Mouse (Mus musculus): ENCODE data around the gene H2-Q7. TPM values are rescaled to one million over a fixed set of nuclear protein-coding genes. Genes with fewer than 3 reads are reported as not detected.
"Not testable (repeated sequence)": the region's sequence is repeated elsewhere in the genome, so short reads cannot be mapped to it uniquely, and the experiment has no call there.

Gene H2-Q7
- polyA plus RNA-seq, 1 experiment from 2014 or later = 2.4 TPM

DNA sequence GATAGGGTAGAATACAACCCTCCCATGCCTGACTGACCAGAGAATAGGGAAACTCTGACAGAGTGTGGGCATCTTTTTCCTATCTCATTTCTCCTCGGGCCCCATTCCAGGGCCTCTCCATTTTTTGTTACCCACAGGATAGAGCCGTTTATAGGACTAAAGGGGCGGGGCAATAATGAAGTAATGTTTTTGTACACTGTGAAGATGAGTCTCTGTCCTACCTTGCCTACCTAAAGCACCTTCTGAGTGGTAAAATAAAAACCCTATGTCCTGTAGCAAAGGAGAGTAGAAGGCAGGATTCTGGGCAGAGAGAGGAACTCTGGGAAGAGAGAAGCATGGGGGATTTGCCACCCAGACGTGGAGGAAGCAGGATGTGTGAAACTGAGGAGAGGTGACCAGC is 19.4 kb upstream of the H2-Q7 start:
- H3K4me3 ChIP-seq (ENCODE audit: low read depth, low read length); H3K27me3 ChIP-seq (replicated peaks; ENCODE audit: control insufficient read depth, insufficient read depth, low read length); DNase-seq (ENCODE audit: low spot score); H3K9me3 ChIP-seq (ENCODE audit: control insufficient read depth, low read length); ATAC-seq (ENCODE audit: low read depth); H3K9ac ChIP-seq (ENCODE audit: low read depth, low read length); H3K36me3 ChIP-seq (ENCODE audit: control insufficient read depth, insufficient read depth, low read length); H3K27ac ChIP-seq (replicated peaks; ENCODE audit: low read depth, low read length); H3K4me2 ChIP-seq (ENCODE audit: low read depth, low read length); H3K4me1 ChIP-seq (ENCODE audit: control insufficient read depth, insufficient read depth, low read length): not testable (repeated sequence)
- WGBS = 59% methylated on average over 4 of the region's 4 CpGs

DNA sequence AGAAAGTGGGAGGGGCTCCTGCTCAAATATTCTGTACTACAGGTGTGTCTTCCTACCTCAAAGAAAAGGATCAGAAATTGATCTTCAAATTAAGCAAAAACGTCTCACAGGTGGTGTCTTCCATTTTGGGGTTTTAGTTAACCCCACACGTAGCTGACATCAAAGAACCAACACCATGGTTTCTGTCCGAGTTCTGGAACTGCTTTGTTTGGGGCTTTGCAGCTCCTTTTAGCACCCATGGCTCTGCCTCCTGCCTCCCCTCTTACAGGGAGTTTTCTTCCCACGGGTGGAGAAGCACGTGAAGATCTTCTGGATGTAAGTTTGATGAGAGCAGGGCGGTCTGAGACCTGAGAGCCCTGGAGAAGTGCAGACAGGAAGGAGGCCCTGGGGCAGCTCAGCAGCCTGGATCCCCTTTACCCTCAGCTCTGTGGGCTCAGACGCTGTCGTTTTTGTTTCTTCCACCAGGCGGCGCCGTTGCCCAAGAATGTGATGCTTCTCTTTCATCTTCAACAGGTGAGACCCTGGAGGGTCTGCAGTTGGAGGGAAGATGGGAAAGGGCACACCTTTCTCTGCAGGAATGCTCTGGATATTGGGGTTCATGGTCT is 18.6 kb upstream of the H2-Q7 start:
- DNase-seq (ENCODE audit: low spot score); H3K4me3 ChIP-seq (ENCODE audit: low read depth, low read length); H3K36me3 ChIP-seq (ENCODE audit: control insufficient read depth, insufficient read depth, low read length); H3K4me2 ChIP-seq (ENCODE audit: low read depth, low read length); H3K9ac ChIP-seq (ENCODE audit: low read depth, low read length); H3K4me1 ChIP-seq (ENCODE audit: control insufficient read depth, insufficient read depth, low read length); H3K27ac ChIP-seq (replicated peaks; ENCODE audit: low read depth, low read length); H3K9me3 ChIP-seq (ENCODE audit: control insufficient read depth, low read length); ATAC-seq (ENCODE audit: low read depth): not testable (repeated sequence)
- 14% methylated on average over 11 of the region's 11 CpGs for WGBS
- H3K27me3 ChIP-seq (replicated peaks; ENCODE audit: control insufficient read depth, insufficient read depth, low read length) = peaks cover 16% of the 10 kb centered on the region

DNA sequence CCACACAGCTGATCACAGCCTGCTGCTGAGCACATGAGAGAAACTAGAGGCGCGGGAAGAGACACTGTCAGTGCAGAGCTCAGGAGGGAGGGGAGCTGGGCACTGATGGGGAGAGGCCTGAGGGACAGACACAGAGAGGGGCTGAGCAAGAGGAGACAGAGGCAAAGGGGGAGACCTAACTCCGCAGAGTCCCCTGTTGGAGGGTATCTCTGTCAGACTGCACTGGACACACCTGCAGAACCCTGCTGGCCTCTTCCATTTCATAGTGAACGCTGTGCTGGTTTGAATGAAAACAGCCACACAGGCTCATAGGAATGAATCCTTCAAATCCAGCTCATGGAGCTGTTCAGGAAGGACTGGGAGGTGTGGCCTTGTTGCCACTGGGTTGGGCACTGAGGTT is 17.6 kb upstream of the H2-Q7 start:
- H3K27me3 ChIP-seq (replicated peaks; ENCODE audit: control insufficient read depth, insufficient read depth, low read length) = peaks cover 26% of the 10 kb centered on the region
- H3K4me3 ChIP-seq (ENCODE audit: low read depth, low read length); ATAC-seq (ENCODE audit: low read depth); H3K9ac ChIP-seq (ENCODE audit: low read depth, low read length); H3K4me2 ChIP-seq (ENCODE audit: low read depth, low read length); H3K36me3 ChIP-seq (ENCODE audit: control insufficient read depth, insufficient read depth, low read length); DNase-seq (ENCODE audit: low spot score); H3K9me3 ChIP-seq (ENCODE audit: control insufficient read depth, low read length); H3K27ac ChIP-seq (replicated peaks; ENCODE audit: low read depth, low read length); H3K4me1 ChIP-seq (ENCODE audit: control insufficient read depth, insufficient read depth, low read length): not testable (repeated sequence)
- 85% methylated on average over 4 of the region's 4 CpGs for WGBS

DNA sequence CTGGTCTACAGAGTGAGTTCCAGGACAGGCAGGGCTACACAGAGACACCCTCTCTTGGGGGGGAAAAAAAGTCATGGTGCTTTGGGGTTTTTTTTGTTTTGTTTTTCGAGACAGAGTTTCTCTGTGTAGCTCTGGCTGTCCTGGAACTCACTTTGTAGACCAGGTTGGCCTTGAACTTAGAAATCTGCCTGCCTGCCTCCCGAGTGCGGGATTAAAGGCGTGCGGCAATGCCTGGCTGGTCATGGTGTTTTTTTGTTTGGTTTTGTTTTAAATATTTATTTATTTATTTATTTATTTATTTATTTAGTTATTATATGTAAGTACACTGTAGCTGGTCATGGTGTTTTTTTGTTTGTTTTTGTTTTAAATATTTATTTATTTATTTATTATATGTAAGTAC is 16.6 kb upstream of the H2-Q7 start:
- ATAC-seq (ENCODE audit: low read depth); H3K4me3 ChIP-seq (ENCODE audit: low read depth, low read length); H3K27ac ChIP-seq (replicated peaks; ENCODE audit: low read depth, low read length); H3K4me2 ChIP-seq (ENCODE audit: low read depth, low read length); H3K9me3 ChIP-seq (ENCODE audit: control insufficient read depth, low read length); H3K4me1 ChIP-seq (ENCODE audit: control insufficient read depth, insufficient read depth, low read length); H3K36me3 ChIP-seq (ENCODE audit: control insufficient read depth, insufficient read depth, low read length); DNase-seq (ENCODE audit: low spot score); H3K9ac ChIP-seq (ENCODE audit: low read depth, low read length): not testable (repeated sequence)
- H3K27me3 ChIP-seq (replicated peaks; ENCODE audit: control insufficient read depth, insufficient read depth, low read length) = peaks cover 28% of the 10 kb centered on the region
- 87% methylated on average over 5 of the region's 5 CpGs for WGBS

DNA sequence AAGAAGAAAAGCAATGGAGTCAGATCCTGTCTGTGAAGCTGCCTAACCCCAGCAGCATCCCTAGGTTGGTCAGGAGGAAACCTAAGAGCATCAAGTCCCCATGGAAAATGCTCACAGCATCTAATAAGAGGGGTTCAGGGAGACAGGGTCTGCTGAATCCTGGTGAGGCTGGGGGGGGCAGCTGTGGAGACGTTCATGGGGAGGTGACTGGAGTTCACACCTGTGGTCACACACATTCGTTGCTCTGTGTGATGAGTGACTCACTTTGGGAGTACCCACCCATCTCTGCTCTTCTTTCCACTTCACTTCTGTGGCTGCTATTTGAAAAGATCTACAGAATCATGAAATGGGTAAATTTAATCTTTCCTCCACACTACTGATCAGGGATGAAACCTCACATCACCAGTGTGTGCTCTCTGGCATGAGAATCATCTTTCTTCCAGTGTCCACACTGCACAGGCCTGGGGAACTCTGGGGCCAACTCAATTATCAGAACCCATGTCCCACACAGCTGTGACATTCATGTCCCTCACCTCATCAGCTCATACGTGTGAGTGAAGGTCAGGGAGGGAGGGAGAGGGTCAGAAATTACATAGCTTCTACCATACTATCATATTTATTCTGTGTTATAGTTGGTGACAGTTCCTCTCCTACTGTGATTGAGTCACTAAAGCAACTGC is 15.7 kb upstream of the H2-Q7 start:
- 70% methylated on average over 3 of the region's 3 CpGs for WGBS
- not testable (repeated sequence) for H3K9ac ChIP-seq (ENCODE audit: low read depth, low read length)
- H3K27me3 ChIP-seq (replicated peaks; ENCODE audit: control insufficient read depth, insufficient read depth, low read length) = peaks cover 28% of the 10 kb centered on the region

DNA sequence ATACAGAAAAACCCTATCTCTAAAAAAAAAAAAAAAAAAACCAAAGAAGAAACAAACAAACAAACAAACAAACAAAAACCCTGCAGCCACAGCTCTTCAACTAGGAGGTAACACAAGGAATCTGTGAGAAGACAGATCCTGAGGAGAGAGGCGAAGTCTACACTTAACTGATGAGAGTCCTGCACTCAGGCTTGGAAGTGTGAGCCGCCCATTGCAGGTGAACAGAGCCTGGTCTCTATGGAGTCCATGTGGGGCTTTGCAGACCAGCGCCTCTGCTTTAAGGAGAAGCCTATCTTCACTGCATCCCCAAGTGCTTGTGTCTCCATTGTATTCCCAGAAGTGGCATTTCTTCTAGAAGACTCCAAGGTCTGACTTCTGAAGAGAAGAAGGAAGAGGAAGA is 14.8 kb upstream of the H2-Q7 start:
- DNase-seq (ENCODE audit: low spot score); H3K4me1 ChIP-seq (ENCODE audit: control insufficient read depth, insufficient read depth, low read length); H3K9me3 ChIP-seq (ENCODE audit: control insufficient read depth, low read length); ATAC-seq (ENCODE audit: low read depth); H3K4me3 ChIP-seq (ENCODE audit: low read depth, low read length); H3K27ac ChIP-seq (replicated peaks; ENCODE audit: low read depth, low read length); H3K36me3 ChIP-seq (ENCODE audit: control insufficient read depth, insufficient read depth, low read length); H3K4me2 ChIP-seq (ENCODE audit: low read depth, low read length); H3K9ac ChIP-seq (ENCODE audit: low read depth, low read length): not testable (repeated sequence)
- peaks cover 30% of the 10 kb centered on the region for H3K27me3 ChIP-seq (replicated peaks; ENCODE audit: control insufficient read depth, insufficient read depth, low read length)
- WGBS = 86% methylated on average over 3 of the region's 3 CpGs

More for the DNA sequence above, 15.7 kb upstream of the H2-Q7 start:
- H3K4me2 ChIP-seq (ENCODE audit: low read depth, low read length); H3K9me3 ChIP-seq (ENCODE audit: control insufficient read depth, low read length); H3K4me1 ChIP-seq (ENCODE audit: control insufficient read depth, insufficient read depth, low read length); H3K36me3 ChIP-seq (ENCODE audit: control insufficient read depth, insufficient read depth, low read length); DNase-seq (ENCODE audit: low spot score); H3K27ac ChIP-seq (replicated peaks; ENCODE audit: low read depth, low read length); H3K4me3 ChIP-seq (ENCODE audit: low read depth, low read length); ATAC-seq (ENCODE audit: low read depth): not testable (repeated sequence)

DNA sequence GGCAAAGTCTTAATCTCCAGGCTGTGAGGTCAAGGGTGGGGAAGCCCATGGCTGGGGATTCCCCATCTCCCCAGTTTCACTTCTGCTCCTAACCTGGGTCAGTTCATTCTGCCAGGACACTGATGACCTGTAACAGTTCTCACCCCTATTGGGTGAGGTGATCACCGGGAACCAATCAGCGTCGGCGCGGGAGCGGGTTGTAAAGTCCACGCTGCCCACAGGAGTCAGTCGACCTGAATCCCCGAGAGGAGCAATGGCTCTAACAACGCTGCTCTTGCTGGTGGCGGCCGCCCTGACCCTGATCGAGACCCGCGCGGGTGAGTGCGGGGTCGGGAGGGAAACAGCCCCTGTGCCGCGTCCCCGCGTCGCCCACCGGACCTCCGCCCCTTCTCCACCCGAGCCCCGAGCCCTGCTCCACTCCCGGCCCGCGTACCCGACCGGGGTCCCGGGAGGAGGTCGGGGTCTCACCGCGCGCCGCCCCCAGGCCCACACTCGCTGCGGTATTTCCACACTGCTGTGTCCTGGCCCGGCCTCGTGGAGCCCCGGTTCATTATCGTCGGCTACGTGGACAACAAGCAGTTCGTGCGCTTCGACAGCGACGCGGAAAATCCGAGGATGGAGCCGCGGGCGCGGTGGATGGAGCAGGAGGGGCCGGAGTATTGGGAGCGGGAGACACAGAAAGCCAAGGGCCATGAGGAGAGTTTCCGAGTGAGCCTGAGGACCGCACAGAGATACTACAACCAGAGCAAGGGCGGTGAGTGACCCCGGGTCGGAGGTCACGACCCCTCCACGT is 14.1 kb upstream of the H2-Q7 start, which contains the start of gene H2-Q6:
Gene H2-Q6, plus strand, starts transcription at position 227 of the 793 bp plus-strand sequence.
- WGBS = 2% methylated on average over 45 of the region's 66 CpGs
- H3K4me2 ChIP-seq (ENCODE audit: low read depth, low read length) = peak within 1 kb of the TSS; percentile 58
- H3K4me1 ChIP-seq (ENCODE audit: control insufficient read depth, insufficient read depth, low read length); H3K27ac ChIP-seq (replicated peaks; ENCODE audit: low read depth, low read length); H3K36me3 ChIP-seq (ENCODE audit: control insufficient read depth, insufficient read depth, low read length); H3K9me3 ChIP-seq (ENCODE audit: control insufficient read depth, low read length): not testable (repeated sequence)
- ATAC-seq (ENCODE audit: low read depth) = peak; percentile 75; the same call in 1 of the 2 replicates
- H3K9ac ChIP-seq (ENCODE audit: low read depth, low read length) = peak within 1 kb of the TSS; percentile 30; the same call in 1 of the 2 replicates
- peak within 1 kb of the TSS; percentile 38 for H3K4me3 ChIP-seq (ENCODE audit: low read depth, low read length)
- H3K27me3 ChIP-seq (replicated peaks; ENCODE audit: control insufficient read depth, insufficient read depth, low read length) = peaks cover 30% of the 10 kb centered on the region
- peak; percentile 38 for DNase-seq (ENCODE audit: low spot score)

DNA sequence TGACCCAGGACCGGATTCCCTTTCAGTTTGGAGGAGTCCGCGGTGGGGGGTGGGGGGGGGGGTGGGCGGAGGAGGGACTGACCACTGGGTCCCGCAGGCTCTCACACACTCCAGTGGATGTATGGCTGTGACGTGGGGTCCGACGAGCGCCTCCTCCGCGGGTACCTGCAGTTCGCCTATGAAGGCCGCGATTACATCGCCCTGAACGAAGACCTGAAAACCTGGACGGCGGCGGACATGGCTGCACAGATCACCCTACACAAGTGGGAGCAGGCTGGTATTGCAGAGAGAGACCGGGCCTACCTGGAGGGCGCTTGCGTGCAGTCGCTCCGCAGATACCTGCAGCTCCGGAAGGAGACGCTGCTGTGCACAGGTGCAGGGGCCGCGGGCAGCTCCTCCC is 13.5 kb upstream of the H2-Q7 start:
- peak overlapping the region; percentile 58 for H3K4me2 ChIP-seq (ENCODE audit: low read depth, low read length)
- H3K4me1 ChIP-seq (ENCODE audit: control insufficient read depth, insufficient read depth, low read length); H3K9ac ChIP-seq (ENCODE audit: low read depth, low read length); DNase-seq (ENCODE audit: low spot score); H3K36me3 ChIP-seq (ENCODE audit: control insufficient read depth, insufficient read depth, low read length); H3K9me3 ChIP-seq (ENCODE audit: control insufficient read depth, low read length); ATAC-seq (ENCODE audit: low read depth); H3K27ac ChIP-seq (replicated peaks; ENCODE audit: low read depth, low read length): not testable (repeated sequence)
- H3K27me3 ChIP-seq (replicated peaks; ENCODE audit: control insufficient read depth, insufficient read depth, low read length) = peaks cover 30% of the 10 kb centered on the region
- WGBS = 15% methylated on average over 26 of the region's 28 CpGs
- peak overlapping the region; percentile 38 for H3K4me3 ChIP-seq (ENCODE audit: low read depth, low read length)
